Mouse (Mus musculus): ENCODE results near the gene C1s1.
"Not testable (repeated sequence)": the region's sequence is repeated elsewhere in the genome, so short reads cannot be mapped to it uniquely, and the experiment has no call there.

Gene C1s1

DNA sequence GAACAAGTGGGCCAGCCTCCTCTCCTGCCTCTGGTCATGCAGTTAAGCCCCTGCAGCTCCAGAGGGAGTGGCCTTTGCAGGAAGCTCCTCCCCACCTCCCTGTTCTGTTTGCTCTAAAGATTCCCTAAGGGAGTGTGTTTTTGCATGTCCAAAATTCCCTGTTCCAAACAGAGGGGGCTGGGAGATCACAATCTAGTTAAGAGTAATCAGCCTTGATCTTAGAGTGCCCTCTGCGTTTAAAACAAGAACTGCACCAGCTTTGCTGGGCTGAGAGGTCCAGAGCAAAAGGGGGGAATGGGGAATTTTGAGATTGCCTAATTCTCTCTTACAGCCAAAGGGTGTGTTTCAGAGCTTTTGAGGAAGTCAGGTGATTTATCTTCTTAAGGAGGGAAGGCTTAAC, at the start of gene C1s1:
Gene C1s1 (minus strand): TSS at position 76 of the 400 bp plus-strand sequence.
- DNase-seq (ENCODE audit: low read depth, low spot score): peak; percentile 84

DNA sequence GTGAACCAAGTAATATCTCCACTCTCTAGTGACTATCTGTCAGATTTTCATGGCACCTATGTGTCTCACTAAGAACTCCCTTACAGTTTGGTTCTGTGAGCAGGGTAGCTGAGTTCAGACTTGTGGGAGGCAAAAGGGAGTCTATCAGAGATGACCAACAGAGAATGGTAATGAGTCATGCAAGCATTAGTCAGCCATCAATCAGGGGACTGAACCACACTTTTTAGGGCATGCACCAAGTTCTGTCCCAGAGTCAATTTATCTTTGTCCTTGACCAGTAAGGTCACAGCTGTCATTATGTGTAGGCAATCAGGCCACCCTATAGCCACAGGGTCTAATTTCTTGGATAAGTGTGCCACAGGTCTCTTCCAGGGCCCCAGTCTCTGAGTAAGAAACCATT, 46.6 kb upstream of the C1s1 start:
- no peak for DNase-seq (ENCODE audit: low read depth, low spot score)

DNA sequence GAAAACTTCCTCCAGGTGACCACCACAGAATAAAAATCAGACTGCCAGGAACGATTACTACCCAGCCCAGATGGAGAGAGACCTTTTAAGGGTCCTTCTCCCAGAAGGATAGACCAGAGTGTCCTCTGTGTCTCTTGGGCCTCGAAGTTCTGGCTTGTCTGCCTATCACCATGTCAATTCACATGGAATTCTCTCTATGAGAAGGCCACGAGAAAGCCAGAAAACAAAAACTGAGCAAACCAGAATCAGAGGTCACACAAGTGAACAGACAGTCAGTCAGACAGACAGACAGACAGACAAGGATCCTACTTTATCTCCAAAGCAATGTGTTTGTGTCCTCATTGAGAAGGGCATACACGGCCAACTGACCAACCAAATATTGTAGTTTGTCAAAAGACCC, 44.1 kb upstream of the C1s1 start:
- no peak for DNase-seq (ENCODE audit: low read depth, low spot score)

DNA sequence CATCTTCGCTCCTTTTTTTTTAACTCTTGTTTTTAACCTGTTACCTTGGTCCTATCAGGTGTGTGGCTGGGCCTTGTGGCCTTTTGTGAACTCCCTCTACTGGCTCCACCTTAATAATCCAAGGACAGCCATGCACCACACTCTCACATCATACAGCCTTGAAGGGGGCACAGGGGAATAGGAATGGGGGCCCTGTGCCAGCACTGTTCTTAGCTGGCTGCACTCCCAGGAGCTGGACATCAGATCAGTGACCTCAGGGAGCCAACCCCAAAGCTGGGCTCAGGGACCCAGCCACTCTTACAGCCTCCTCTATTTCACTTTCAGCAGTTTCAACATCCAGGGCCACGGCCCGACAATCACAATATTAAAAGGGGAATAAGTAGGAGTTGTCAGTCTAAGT, 43.6 kb upstream of the C1s1 start:
- DNase-seq (ENCODE audit: low read depth, low spot score): no peak

DNA sequence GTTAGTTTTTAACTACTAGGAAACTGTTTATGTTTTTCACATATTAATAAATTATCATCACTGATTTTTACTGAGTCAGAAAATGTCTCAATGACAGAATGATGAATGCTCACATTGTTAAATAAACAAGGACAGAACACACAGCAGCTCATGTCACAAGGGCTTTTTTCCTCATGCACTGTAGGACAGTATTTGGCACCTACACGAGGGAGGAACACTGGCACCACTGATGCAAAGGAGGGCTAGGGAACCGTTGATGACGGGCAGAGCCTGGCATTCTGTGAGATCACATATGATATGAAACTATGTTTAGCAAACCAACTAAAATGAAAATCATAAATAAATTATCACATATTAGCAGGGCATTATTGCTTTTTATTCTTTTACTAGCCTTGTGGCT, 42.8 kb upstream of the C1s1 start:
- no peak for DNase-seq (ENCODE audit: low read depth, low spot score)

DNA sequence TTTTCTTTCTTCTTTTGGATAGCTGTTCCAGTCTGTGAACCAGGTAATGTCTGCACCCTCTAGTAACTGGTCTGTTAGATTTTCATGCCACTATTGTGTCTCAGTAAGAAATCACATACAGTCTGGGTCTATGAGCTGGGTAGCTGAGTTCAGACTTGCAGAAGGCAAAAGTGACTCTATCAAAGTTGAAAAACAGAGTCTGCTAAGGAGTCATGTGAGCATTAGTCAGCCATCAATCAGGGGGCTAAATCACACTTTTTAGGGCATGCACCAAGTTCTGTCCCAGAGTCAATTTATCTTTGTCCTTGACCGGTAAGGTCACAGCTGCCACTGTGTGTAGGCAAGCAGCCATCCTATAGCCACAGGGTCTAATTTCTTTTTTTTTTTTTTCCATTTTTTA, 40.1 kb upstream of the C1s1 start:
- no peak for DNase-seq (ENCODE audit: low read depth, low spot score)

DNA sequence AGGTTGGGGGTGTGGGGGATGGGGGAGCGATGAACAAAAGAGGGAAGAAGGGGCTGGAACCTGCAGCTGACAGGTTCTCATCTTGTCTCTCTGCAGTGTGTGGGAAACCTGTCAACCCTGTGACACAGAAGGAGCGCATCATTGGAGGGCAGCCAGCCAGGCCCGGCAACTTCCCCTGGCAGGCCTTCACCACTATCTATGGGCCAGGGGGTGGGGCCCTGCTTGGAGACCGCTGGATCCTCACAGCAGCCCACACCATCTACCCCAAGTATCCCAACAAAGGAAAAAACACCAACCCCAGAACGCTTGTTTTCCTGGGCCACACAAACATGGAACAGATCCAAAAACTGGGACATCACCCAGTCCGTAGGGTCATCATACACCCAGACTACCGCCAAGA, 38.0 kb upstream of the C1s1 start:
- not testable (repeated sequence) for DNase-seq (ENCODE audit: low read depth, low spot score)

DNA sequence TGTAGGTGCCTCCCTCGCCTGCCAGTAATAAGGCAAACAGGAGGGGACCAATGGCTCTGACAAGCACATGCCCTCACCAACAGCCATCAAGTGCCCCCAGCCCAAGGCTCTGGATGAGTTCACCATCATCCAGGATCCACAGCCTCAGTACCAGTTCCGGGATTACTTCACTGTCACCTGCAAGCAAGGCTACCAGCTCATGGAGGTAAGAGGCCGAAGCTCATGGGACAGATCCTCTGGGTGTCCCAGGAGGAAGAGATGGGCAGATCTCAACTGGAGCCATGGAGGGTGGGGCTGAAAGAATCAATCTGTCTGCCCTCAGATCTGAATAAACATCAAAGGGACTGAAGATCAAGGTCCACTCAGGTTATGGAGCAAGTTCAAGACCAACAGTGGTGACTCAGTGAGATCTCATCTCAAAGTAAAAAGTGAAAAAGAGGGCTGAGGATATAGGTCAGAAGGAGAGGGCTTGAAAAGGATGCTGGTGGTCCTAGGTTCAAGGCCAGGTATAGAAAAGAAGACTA, 33.1 kb upstream of the C1s1 start:
- not testable (repeated sequence) for DNase-seq (ENCODE audit: low read depth, low spot score)

DNA sequence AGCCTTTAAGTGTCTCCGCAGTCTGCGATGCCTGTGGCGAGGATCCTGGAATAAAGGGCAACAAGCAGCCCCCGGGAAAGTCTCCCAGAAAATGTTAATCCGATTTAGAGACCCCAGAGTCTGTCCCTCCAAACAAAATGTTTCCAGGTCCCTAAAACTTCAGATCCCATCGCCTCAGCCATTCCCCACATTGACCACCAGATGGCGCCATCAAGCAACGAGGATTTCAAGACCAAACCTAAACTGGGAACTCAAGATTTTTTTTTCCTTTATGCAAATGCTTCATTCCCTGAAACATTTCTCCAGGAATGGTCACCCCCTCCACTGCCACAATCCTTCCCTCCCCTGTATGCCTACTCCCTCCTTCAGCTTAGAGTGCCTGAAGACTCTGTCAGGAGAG, 27.9 kb upstream of the C1s1 start, which contains the start of gene C1rb:
Gene C1rb (plus strand): TSS at position 269 of the 400 bp plus-strand sequence.
- DNase-seq (ENCODE audit: low read depth, low spot score): peak; percentile 77

DNA sequence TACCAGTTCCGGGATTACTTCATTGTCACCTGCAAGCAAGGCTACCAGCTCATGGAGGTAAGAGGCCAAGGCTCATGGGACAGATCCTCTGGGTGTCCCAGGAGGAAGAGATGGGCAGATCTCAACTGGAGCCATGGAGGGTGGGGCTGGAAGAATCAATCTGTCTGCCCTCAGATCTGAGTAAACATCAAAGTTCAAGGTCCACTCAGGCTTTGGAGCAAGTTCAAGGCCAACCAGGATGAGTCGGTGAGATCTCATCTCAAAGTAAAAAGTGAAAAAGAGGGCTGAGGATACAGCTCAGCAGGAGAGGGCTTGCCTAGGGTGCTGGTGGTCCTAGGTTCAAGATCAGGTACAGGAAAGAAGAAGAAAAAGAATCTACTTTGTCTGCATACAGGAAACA, 19.5 kb upstream of the C1s1 start:
- DNase-seq (ENCODE audit: low read depth, low spot score): not testable (repeated sequence)

DNA sequence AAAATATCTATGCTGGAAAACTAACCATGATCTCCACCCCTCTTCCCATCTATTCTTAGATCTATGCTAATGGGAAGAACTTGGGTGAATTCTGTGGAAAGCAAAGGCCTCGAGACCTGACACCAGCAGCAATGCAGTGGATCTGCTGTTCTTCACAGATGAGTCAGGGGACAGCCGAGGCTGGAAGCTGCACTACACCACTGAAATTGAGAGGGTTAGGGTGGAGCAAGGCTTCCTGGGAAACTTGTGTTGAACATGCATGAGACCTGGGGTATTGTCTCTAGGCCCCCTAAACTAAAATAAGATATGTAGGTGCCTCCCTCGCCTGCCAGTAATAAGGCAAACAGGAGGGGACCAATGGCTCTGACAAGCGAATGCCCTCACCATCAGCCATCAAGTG, 19.0 kb upstream of the C1s1 start:
- DNase-seq (ENCODE audit: low read depth, low spot score): not testable (repeated sequence)

DNA sequence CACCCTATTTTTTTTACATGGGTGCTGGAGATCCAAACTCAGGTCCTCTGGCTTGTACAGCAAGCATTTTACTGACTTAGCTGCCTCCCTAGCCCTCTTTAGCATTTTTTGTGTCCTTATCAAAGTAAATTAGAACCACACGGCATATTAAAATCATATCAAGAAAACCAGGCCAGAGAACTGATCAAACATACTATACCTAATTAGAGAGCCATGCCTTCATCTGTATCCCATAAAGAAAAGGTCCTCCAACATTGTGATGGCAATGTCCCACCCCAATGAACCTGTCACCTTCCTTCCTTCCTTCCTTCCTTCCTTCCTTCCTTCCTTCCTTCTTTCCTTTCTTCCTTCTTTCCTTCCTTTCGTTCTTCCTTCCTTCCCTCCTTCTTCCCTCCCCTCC, 13.8 kb upstream of the C1s1 start:
- DNase-seq (ENCODE audit: low read depth, low spot score): not testable (repeated sequence)

DNA sequence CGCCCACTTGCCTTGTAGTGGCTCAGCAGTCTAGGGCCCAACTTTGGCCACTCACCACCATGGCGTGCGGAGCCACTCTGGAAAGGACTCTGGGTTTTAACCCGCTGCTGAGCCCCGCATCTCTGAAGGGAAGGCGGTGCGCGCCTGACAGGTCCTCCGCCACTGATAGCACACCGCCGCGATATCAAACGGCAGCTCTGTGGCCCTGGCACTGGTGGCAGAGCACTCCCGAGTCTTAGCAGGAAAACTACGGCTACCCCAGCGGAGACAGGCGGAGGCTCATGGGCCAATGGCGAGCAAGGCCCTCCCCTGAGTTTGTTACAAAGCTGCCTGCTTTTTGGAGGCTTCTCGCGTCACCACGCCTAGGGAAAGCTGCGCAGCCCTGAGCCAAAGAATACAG, 10.6 kb upstream of the C1s1 start:
- DNase-seq (ENCODE audit: low read depth, low spot score): peak; percentile 88

DNA sequence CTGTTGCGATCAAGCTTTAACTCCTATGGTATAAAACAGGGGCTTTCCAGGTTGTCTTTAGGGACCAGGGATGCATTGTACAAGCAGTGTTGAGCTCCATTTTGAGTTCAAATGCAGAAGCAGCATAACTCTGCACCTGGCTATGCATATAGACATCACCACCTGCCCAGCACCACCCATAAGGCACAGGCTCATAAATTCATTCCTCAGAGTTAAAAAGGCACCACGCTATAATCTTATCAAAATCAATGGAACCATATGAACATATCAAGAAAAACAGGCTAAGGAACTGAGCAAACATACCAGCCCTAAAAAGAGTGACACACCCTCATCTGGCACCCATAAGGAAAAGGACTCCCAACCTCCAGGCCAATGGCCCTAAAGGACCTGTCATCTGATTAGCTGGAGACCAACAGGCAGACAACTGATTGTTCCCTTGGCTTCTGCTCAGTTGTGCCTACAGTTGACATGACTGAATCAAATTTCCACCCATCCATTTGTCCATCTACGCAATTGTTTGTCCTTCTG, 6.9 kb upstream of the C1s1 start:
- DNase-seq (ENCODE audit: low read depth, low spot score): no peak

DNA sequence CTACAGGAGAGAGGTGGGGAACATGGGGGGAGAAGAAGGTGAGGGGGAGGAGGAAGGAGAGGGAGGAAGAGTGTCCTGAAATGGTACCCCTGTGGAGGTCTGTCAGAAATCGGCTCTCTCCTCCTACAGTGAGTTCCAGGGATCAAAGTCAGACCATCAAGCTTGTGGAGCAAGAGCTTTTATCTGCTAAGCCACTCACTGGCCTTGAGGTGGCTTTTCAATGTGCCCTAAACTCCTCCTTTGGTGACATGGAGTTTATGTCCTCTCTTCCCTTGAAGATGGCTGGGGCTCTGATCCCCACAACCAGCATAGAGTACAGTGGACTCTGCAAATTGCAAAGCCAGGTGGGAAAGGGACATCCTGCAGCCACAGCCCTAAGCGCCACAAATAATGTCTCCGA, 5.8 kb upstream of the C1s1 start:
- DNase-seq (ENCODE audit: low read depth, low spot score): not testable (repeated sequence)

DNA sequence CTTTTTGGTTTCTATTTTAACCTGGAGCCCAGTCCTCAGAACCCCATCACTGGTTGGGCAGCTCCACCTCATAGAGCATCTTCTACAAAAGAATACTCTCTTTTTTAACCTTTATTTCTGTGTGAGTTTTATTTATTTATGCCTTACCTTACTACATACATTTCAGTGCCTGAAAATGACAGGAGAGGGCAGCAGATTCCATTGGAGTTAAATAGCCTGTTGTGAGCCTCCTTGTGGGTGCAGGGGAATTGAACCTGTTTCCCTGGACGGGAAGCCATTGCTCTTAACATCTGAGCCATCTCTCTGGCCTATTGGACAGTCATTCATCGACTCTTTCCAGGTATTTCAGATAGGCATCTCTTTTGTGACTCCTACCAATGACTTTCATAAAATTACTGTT, 3.3 kb upstream of the C1s1 start:
- DNase-seq (ENCODE audit: low read depth, low spot score): no peak

DNA sequence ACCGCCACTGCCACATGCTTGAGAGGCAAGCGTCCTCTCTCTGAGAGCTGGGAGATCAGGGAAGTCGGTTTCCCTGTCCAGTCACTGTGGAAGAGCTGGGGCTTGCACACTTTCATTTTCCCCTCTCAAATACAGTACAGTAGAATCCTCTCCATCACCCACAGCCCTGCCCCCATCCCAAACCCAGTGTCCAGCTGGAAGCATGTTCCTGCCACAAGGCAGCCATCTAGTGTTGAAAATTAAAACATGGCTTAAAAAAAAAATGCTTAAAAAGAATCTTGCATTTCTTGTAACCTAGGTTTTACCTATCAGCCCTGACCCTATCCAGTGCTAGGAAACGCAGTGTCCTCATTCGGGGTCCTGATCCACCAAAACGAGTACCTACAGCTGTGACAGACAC, 2.3 kb upstream of the C1s1 start:
- DNase-seq (ENCODE audit: low read depth, low spot score): no peak

DNA sequence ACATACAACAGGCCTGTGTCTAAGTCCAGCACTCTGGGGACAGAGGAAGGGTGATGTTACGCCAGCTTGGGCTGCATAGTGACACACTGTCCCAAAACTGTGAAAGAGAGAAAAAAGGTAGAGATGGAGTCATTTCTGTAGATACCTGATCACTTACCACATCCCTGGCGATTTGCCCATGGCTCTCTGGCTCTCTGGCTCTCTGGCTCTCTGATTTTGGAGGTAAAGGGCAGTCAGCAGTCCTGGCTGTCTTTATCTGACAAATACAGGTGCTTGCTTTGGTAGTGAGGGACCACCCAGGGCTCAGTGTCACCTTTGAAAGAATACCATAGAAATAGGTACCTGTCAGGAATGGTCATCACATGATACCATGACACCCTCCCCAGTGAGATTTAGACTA, 983 bp downstream of the C1s1 start:
- DNase-seq (ENCODE audit: low read depth, low spot score): not testable (repeated sequence)

DNA sequence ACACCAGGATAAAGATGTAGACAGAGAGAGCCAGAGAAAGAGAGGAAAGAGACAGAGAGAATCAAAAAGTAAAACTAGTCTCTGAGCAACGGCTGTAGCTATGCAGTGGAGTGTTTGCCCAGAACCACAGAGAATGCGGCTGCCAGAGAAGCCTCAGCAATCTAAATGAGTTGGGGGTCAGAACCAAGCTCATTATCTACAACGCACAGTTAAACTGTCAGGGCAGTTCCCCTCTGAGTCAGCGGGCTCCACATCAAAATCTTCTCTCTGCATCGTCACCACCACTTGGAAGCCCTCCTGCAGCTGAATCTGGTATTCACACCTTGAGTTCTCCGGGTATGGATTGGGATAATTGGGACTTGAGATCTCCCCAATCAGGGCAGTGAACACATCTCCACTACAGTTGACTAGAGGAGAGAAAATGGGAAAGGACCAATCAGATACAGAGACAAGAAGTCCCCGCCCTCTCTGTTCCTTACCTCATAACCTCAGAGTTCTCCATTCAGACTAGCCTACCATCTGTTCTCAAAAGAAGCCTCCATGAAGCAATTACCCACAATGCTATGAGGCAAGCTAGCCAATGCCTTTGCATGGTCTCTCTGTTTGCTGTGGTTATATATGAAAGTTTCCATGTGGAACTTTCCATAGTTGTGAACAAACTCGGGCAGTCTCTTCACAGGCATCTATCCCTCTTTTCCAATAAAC, 5.9 kb downstream of the C1s1 start:
- not testable (repeated sequence) for DNase-seq (ENCODE audit: low read depth, low spot score)

DNA sequence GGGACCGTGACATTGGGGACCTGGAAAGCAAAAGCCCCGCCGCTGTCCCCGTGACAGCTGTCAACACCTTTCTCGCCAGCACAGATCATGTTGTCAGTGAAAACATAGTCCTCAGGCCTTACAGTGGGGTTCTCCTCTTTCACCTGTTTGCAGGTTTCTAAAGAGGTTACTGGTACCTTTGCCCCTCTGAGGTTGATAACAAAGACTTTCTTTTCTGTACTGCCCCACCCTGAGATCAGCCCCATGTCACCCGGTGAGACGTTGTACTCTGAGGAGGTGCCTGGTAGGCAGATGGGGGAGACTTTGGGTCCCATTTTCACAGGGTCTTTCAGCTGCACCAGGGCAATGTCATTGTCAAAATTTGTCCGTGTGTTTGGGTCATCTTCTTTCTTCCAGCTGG, 11.1 kb downstream of the C1s1 start:
- no peak for DNase-seq (ENCODE audit: low read depth, low spot score)

DNA sequence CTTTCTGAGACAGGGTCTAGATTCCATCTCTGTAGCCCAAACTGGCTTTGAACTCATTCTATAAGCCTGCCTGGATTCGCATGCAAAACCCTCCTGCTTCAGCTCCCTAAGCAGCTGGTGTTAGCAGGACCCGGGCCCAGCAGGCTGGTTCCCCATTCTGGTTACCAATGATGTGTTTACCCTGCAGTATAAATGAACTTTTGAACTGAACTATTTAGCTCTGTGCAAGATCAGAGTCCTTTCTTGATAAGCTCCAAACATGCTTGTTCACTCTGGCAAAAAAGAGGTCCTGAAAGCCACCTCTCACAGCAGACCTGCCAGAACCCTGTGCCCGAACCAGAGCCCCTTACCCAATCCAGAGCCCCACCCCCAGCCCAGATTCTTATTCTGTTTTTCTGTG, 14.3 kb downstream of the C1s1 start:
- DNase-seq (ENCODE audit: low read depth, low spot score): no peak

DNA sequence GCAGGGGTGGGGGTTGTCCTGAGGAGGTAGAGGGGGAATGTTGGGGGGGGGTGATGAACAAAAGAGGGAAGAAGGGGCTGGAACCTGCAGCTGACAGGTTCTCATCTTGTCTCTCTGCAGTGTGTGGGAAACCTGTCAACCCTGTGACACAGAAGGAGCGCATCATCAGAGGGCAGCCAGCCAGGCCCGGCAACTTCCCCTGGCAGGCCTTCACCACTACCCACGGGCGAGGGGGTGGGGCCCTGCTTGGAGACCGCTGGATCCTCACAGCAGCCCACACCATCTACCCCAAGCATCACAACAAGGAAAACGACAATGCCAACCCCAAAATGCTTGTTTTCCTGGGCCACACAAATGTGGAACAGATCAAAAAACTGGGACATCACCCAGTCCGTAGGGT, 20.1 kb downstream of the C1s1 start:
- not testable (repeated sequence) for DNase-seq (ENCODE audit: low read depth, low spot score)

DNA sequence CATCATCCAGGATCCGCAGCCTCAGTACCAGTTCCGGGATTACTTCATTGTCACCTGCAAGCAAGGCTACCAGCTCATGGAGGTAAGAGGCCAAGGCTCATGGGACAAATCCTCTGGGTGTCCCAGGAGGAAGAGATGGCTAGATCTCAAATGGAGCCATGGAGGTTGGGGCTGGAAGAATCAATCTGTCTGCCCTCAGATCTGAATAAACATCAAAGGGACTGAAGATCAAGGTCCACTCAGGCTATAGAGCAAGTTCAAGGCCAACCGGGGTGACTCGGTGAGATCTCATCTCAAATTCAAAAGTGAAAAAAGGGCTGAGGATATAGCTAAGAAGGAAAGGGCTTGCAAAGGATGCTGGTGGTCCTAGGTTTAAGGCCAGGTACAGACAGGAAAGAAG, 24.4 kb downstream of the C1s1 start:
- DNase-seq (ENCODE audit: low read depth, low spot score): not testable (repeated sequence)

All from ZHBTc4 (cell line).